Mouse (Mus musculus) liver, adult (tissue): ENCODE data around the gene Fmod.

Source experiments
- GATA4 ChIP-seq: IDR thresholded peaks from 2 replicates; pipeline ENCODE4 v1.6.1; 2014; ENCODE audit warnings: mild to moderate bottlenecking, low read length; ENCODE audit not compliant: insufficient replicate concordance

The Fmod gene

GRCm38 (mm10) chr1:134046387-134046786 lies 9.3 kb downstream of the Fmod start:
- no peak for TF ChIP-seq GATA4

GRCm38 (mm10) chr1:134047431-134047830 lies 10.4 kb downstream of the Fmod start:
- TF ChIP-seq GATA4: no peak

- no peak for TF ChIP-seq GATA4
Measured at GRCm38 (mm10) chr1:134048759-134049158, 11.7 kb downstream of the Fmod start.

- no peak for TF ChIP-seq GATA4
Measured at GRCm38 (mm10) chr1:134049542-134049941, 12.5 kb downstream of the Fmod start.

GRCm38 (mm10) chr1:134053207-134053606 lies 16.2 kb downstream of the Fmod start:
- no peak for TF ChIP-seq GATA4

GRCm38 (mm10) chr1:134055058-134055457 lies 18.0 kb downstream of the Fmod start:
- no peak for TF ChIP-seq GATA4

- no peak for TF ChIP-seq GATA4
Measured at GRCm38 (mm10) chr1:134055666-134056245, 18.7 kb downstream of the Fmod start.

GRCm38 (mm10) chr1:134056285-134056684 lies 19.2 kb downstream of the Fmod start:
- no peak for TF ChIP-seq GATA4

- TF ChIP-seq GATA4: no peak
Measured at GRCm38 (mm10) chr1:134057736-134058135, 20.7 kb downstream of the Fmod start.

GRCm38 (mm10) chr1:134058870-134059269 lies 21.8 kb downstream of the Fmod start:
- no peak for TF ChIP-seq GATA4

- no peak for TF ChIP-seq GATA4
Measured at GRCm38 (mm10) chr1:134059739-134060695, 23.0 kb downstream of the Fmod start.

GRCm38 (mm10) chr1:134060849-134061569 lies 24.0 kb downstream of the Fmod start:
- TF ChIP-seq GATA4: no peak

GRCm38 (mm10) chr1:134061915-134062314 lies 24.9 kb downstream of the Fmod start:
- TF ChIP-seq GATA4: no peak

- no peak for TF ChIP-seq GATA4
Measured at GRCm38 (mm10) chr1:134062411-134063085, 25.5 kb downstream of the Fmod start.

GRCm38 (mm10) chr1:134063086-134063772 lies 26.2 kb downstream of the Fmod start:
- no peak for TF ChIP-seq GATA4

GRCm38 (mm10) chr1:134063773-134064125 lies 26.7 kb downstream of the Fmod start:
- TF ChIP-seq GATA4: no peak
